Mouse (Mus musculus): ENCODE measurements around the gene Retreg1.

- TF ChIP-seq POLR2A (IDR thresholded peaks at IDR 0.05; ENCODE audit: low read depth, low read length) (no peak), CTCF (IDR thresholded peaks at IDR 0.05; ENCODE audit: borderline replicate concordance, insufficient read depth, low read length) (no peak)
Measured at GRCm38 (mm10) chr15:25915574-25916205, 72.7 kb downstream of the Retreg1 start.
